Mouse (Mus musculus): ENCODE results near the gene Carmil2.

GRCm38 (mm10) chr8:105638510-105638909, 47.6 kb upstream of the Carmil2 start:
- TF ChIP-seq CTCF (IDR thresholded peaks at IDR 0.05; ENCODE audit: extremely low read depth, insufficient read depth, insufficient read length, insufficient replicate concordance) (no peak), POLR2A (IDR thresholded peaks at IDR 0.05; ENCODE audit: low read depth, low read length) (no peak)
